Mouse (Mus musculus) neutrophil, adult 5-6 weeks (primary cell): ENCODE data around the gene Tff2. TPM values are rescaled to one million over a fixed set of nuclear protein-coding genes. Genes with fewer than 3 reads are reported as not detected.

Source experiments
- ATAC-seq: fragments of 151-379, 151-347 bp; 2 replicates; pipeline ENCODE4 v1.8.0; 2017; ENCODE audit warnings: mild to moderate bottlenecking, moderate TSS enrichment; ENCODE audit not compliant: insufficient number of reproducible peaks, poor library complexity, low FRiP score, severe bottlenecking; ENCODE audit errors: extremely low read depth
- total RNA-seq: library from RNA; stranded (forward); fragments of 200-1000 nt; gene quantifications from 2 replicates; pipeline ENCODE4 v1.2.3, GENCODE M21; 2017

The Tff2 gene
- total RNA-seq: not detected in 2 replicates

DNA sequence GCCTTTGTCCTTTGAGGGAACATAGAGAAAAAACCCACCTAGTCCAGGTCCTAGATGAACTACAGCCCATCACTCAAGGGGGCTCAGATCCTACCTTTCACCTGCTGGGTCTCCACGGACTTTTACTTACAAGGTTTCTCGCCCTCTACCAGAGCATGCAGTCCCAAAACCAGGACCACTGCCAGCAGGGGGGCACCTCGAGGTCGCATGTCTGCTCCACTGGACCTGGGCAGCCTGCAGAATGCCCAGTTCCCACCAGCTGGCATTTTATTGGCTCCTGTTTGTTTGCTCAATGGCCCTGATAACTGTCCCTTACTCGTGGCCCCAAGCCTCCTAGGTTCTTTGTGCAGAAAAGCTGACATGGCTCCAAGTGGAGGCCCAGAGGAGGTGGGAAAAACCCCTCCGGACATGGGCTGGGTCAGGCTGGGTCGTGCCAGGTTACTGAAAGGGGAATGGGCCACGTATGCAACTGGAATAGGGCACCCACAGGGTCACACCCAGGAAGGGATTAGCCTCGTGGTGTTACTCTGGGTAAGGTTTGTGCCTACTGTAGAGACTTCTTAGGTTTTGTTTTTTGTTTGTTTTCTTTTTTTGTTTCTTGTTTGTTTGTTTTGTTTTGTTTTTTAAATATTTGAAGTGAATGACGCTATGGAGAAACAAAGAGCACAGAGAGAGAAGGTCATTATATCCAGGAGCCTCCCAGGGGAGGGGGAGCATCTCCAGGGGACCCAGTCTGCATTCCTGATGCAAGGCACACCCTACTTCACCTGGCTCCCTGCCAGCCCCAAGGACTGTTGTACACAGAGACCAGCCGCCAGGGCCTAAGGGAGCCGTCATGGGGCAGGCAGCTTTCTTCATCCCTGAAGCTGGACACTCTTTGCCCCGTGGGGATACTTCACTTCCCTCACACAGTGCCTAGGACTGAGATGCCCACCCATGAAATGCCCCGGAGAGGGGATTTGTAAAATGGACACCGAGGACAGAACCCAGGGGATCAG lies at the start of gene Tff2:
Tff2 (minus strand) TSS at position 243 of the 998 bp plus-strand sequence.
- ATAC-seq: no peak

DNA sequence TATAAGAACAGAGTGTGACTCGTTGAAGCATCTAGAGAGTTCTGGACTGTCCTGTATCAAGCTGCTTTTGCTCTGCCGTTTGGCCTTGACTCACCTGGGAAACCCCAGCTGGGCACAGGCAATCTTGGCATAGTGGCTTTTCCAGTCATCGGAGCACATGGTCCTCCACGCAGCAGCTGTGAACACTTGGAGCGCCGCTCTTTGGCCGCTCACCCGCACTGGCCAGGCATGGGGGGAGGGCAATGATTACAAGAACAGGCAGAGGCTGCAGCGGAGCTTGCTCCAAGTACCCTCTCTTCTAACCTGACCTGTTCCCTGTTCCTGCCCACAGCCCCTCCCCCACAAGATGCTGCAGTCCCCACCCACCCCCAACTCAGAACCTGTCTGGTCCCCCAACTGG lies 49.3 kb upstream of the Tff2 start:
- ATAC-seq: no peak

DNA sequence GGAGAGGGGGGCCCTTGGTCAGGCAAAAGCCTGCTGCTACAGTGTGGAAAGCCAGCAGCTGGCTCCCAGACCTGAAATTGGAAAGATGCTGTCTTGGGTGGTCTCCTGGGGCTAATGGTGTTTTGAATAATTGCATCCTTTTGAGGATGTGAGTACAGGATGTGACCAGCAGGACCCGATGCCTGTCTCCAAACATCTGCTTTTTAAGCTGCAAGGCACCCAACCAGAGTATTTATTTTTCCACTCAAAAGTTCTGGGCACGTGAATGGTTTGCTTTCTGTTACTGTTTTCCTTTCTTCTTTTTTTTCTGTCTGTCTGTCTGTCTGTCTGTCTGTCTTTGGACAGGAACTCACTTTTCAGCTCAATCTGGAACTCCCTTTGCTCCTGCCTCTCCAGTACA lies 48.6 kb upstream of the Tff2 start:
- ATAC-seq: no peak

DNA sequence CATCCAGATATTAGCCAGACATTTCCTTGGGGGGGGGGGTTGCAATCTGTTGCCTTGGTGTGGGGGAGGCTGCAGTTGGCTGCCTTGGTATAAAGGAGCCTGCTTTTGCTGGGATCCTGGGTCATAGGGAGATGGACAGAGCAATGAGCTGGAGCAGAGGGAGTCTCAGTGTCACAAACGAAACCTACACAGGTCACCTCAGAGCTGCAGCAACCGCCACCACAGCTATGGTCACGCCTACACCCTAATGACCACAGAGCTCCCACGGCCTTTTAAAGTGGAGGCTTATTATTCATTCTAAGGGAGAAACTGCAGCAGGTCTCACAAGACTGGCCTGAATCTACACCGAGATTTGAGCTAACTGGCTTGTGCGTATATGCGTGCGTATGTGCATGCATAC lies 47.7 kb upstream of the Tff2 start:
- ATAC-seq: no peak

DNA sequence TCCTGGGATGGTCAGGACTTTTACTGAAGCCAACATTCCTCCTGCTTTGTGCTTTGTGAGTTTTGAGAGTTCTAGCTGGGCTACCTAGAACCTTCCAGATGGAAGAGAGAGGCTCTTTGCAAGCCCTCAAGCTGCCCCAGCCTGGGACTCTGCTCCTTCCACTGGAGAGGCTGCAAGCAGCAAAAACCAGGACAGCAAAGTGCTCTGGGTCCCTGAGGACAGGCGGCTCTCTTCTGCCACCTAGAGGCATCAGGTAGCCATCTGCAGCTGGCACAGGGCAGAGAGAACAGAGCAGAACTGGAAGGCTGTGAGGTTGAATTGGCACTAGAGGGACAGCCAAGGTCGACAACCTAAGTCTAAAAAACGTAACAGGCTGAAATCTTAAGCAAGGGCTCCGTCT lies 43.3 kb upstream of the Tff2 start:
- ATAC-seq: peak; percentile 68

DNA sequence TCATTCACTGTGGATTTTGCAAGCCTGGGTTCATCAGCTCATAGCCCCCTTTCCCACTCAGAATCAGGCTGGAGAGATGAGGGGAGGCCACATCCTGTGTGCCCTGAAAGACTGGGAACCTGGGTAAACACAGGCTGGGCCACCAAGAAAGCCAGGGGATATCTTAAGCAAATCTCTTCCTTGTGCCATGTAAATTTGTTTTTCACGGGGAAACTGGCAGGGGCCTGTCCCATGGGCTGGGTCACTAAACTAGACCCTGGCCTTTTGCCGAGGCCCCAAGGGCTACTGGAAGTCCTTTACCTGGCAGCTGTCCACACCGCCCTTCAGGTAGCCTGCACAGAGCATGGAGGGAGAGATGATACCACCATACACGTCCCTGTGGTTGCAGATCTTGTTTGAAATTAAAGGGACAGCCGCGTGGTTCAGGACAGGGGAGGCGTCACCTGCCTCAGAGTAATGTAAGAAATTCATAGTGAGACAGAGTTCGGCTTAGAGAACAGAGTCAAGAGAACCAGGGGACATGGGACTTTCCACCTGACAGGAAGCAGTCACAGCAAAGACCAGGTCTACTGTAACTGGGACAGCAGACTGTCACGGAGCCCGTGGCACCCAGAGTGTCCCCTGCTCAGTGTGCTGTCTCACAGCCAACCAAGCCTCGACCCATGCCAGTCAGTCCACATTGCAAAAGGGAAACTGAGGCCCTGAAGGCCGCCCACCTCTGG lies 40.3 kb upstream of the Tff2 start:
- no peak for ATAC-seq

DNA sequence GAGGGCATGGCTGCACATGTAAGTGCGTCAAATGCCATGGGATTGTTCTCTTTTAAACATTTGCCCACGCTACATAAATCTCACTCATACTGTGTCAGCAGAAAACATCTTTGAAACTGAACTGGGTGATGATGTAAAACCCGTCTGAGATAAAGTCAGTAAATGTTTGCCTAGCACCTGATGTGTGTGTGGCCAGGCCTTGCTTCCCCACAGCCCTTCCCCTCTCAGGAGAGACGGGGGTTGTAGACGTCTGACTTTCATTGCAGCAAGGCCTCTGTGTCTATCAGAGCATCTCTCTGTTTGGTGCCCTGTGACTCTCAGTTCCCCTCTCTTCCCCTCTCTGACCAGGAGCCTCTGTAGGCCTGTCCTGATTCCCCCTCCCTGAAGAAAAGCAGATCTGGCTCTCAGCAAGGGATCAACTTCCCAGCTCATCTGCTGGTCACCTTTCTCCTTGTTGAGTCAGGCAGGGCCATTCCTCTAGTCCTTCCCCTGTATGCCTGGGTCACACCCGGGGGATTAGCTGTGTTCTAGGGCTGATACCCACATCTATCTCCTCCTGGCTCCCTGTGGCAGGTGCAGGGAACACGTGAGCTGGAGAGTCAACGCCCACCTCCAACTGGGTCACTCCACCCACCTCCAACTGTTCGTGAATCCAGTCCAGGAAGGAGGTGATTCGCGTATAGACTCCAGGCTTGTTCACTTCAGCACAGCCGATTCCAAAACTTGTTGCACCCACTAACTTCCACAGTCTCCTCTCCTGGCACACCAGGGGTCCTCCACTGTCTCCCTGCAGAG lies 39.3 kb upstream of the Tff2 start:
- no peak for ATAC-seq

DNA sequence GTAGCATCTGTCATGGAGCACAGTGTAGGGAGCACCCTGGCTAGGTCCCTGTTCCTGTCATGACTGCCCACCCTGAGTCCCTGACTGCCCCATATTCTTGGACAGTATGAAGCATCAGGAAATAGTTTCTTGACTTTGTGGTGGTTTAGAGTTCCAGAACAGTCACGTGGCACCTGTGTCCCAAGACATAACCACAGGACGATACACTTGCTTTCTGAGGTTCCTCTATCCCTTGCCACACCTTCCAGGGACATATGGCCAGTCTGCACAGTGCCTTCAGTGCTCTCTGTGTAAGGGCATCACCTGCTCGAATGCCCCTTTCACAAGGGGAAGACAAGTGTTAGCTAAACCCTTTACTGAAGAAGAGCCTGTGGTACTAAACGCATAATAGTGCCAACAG lies 37.4 kb upstream of the Tff2 start:
- ATAC-seq: no peak

DNA sequence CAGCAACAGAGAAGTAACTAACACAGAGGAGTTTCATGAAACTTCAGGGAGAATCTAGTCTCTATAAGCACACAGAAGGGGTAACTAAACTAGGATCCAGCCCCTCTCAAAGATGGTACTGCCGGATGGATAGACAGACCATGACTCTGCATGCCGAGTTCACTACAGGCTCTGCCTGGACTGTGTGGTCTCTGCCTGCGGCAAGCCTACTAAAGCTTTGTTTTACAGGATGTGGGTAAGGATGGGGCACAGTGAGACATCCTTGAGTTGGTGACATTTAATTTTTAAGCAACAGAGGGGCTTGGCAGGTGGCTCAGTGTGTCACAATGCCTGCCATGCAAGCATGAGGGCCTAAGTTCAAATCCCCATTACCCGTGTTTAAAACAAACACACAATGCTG lies 32.2 kb upstream of the Tff2 start:
- ATAC-seq: no peak

DNA sequence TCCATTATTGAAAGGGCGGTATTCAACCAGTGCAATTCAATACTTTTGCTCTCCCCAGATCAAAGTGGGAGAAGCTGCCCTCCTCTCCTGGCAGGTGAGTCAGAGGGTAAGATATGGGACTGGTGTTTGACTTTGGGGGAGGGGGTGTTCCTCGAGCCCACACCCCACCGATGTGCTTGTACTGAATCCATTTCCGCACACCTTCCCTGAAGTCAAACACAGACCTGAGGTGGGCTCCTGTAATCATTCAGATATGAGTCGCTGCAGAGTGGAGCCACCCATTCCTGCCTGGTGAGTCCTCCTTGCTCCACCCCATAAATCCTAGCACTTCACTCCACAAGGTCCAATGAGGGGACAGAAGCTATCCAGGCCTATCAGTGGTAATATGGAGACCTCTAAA lies 25.7 kb upstream of the Tff2 start:
- ATAC-seq: no peak

DNA sequence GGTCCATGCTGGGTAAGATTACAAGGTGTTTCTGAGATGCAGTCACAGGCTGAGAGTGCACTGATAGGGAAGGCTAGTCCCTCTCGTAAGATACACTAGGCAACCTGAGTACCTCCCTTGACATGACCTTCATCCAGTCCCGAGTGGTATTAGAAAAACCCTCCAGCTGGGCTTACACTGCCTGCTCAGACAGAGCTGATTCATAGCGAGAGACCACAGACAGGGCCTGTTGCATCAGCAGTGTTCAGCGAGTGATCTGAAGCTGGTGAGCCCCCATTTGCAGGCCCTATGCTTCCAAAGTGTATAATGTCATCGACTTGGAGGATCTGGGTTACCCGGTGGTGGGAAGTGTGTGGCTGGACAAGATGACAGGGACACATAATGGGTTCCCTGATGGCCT lies 21.0 kb upstream of the Tff2 start, which contains the start of gene Tff1:
Tff1 (minus strand) TSS at position 151 of the 400 bp plus-strand sequence.
- no peak for ATAC-seq

DNA sequence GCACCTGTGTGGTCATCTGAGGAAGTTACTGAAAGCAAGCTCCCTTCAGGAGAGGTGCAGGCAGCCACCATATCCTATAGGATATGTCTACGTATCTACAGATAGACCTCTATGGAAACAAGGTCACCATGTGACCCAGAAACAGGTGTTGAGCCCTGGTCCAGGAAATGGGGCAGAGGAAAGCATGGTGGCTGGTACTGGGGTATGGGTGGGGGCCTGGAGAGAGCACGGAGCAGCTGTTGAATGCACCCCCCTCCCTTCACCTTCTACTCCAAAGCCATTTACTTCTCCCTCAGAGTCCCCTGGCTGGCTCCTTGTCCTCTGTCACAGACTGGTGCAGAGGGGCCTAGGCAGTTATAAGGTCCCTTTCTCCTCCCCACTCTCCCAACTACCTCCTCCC lies 19.7 kb upstream of the Tff2 start:
- ATAC-seq: no peak

DNA sequence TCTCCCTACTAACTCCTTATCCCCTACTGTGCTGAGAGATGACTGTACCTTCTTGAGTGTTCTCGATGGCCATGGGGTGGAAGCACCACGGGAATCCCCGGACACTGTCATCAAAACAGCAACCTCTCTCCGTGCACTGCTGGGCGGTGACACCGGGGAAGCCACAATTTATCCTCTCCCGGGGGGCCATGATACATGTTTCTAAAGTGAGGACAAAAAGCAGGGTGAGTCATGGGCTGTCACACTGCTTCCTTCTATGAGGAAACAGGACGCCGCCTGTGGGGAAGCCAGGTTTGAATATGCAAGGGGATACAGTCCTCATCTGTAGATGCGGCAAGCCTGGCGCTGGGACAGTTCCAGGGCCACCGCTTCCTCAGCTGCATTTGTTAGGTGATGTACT lies 18.5 kb upstream of the Tff2 start:
- ATAC-seq: no peak

DNA sequence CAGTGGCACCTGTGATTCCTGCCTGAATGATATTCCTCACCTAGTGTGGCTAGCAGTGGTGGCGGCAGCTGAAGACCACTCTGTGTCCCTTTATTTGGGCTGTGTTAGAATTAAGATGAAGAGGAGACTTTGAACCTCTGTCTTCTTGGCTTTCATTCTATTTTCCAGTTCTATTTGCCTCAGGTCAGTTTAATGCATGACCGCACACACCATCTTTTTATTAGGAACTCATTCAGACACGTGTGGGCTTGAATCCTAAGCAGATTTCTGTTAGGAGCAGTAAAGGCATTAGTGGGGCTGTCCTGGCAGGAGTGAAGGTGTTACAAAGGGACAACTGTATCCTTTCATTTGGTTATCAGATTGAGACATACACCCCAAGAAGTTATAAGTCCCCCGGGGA lies 16.2 kb upstream of the Tff2 start:
- no peak for ATAC-seq

DNA sequence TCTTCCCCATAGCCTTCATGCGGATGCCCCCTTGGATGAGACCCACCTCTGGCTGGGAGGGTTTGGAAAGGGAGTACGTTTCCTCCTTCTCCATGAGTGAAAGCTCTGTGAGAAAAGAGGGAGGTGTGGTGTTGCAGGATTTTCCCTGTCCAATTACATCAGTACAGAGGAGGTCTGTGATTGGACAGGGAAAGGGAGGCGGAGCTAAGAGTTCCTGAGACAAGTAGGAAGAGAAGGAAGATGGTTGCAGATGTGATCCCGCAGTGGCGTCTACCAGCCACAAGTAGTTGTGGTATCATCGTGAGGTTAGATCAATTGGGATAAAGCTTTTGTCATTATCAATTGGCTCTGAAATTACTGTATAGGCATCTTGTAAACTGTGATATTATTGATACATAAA lies 13.8 kb upstream of the Tff2 start:
- no peak for ATAC-seq

DNA sequence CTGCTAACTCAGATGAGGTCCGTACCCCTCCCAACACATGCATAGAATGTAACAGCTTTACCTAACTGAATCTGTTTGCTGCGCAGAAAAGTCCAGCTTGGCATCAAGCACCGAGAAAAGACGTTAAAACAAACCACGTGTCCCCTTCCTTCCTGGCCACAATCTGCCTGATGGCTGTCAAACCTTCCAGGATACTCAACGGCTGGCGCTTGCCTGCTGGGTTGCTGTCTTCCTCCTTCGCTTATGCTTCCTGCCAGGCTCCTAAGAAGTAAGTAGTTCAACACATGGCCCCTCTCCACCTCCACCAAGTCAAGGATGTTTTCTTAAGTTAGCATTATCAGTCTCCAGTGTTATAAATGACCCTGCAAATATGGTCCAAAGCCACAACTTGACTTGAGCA lies 9.7 kb upstream of the Tff2 start:
- no peak for ATAC-seq

DNA sequence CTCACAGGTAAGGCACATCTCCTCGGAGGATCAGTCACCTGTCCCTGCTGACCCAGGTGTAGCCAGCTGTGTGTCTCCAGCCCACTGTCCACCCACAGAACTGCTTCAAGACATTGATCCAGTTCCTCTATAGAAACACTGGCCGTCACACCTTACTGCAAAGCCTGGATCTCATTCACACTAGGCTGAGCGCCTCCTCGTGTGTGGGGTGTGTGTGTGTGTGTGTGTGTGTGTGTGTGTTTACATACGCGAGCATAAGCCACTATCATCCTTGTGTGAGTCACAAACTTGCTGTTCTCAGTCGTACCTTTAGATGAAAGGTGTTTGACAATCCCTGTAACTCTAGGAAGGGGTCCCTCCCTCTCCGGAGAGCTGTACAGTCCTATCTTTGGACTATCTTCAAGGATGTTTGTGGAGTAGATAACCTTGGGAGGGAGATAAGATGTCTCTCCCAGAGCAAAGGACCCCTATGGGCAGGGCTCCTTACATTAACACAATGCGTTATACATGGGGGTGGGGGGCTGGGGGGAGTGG lies 9.0 kb upstream of the Tff2 start:
- ATAC-seq: no peak

DNA sequence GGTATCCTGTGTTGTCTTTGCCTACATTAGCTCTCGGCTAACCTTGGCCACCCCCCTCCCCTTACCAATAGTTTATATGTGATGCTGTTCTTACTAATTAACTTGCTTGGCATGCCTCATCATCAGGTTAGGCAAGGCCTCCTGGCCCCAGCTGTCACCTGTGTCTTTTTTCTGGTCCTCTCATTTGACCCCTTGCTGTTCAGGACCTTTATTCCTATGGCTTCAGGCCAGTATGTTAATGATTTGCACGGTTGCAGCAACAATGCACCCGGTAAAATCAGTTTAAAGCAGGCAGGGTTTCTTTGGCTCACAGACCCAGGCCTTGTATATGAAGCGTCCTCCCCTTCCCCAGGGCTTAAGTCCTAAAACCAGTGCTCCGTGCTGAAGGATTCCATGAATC lies 8.4 kb upstream of the Tff2 start:
- ATAC-seq: no peak

DNA sequence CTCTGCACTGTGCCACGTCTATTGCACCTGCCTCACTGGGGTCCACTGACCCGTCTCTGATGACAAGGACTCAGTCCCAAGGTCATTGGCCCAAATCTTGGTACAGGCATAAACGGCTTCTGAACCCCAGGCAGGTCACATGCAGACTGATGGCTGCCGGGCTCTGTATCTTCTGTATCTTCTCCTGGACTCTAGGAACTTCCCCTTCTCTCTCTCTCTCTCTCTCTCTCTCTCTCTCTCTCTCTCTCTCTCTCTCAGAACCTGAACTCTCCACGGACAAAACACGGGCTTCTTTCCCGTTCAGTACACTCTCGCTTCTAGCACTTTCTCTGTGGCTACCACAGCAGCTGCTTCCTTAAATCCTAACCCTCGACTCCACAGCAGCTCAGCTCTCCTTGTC lies 1.9 kb upstream of the Tff2 start:
- no peak for ATAC-seq
